In the genomic region with DNA sequence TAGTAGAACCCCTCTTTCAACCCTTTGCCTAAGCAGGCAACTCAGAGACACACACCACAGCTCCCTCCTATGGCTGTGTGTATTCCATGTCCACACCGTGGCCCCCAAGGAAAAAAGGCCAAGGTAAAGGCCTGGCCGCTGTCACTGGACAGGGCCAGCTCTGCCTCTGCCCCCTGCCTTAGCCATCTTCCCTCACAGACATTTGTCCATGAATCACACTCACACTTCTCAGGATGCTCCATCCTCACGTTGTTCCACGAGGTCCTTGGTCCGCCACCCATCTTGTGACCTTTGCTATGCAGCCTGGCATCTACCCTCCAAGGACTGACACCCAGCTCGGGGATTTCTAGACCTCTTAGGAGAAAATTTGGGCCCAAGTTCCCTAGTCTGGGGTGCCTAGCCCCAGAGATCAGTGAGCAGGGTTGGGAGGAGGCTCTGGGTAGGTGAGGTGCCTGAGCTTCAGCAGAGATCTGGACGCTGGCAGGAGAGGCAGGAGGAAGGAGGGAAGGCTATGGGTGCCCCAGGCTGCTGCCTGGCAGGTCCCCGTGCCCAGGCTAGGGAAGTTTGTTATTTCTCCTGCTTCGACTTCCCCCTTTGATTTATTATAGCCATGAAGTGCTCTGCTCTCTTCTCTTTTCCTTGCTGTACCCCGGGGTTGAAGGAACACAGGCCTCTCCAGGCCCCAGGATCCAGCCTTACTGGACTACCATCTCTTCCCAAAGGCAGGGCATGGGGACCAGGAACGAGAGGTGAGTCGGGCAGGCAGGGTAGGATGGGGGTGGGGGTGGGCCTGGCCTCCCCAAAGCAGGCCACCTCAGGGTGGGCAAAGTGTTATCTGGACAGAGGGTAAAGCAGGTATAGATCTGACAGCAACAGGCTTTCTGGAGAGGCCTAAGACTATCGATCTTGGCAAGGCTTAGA, we compare ENCODE assay signal across 11 mouse cellular contexts. TPM values are rescaled to one million over a fixed set of nuclear protein-coding genes. Genes with fewer than 3 reads are reported as not detected.
DNase-seq lines count a peak whose midpoint lies in the region; ATAC-seq and TF ChIP-seq lines count a peak whose summit lies in the region.
"Had no signal": no experiment of that assay in that cellular context is flagged by ENCODE, and none has a peak within 500 bp of the region (broad histone marks: within the 10 kb centered on the region; RNA-seq: fewer than 3 reads in every experiment).

A gene (plus strand): TSS at position 616 of the 921 bp plus-strand sequence.

- no peak for TF ChIP-seq CTCF in lung, adult 2 months (IDR thresholded peaks at IDR 0.05; ENCODE audit: insufficient read depth, low read length)

- no peak for DNase-seq in frontal cortex, adult 2 months (ENCODE audit: extremely low spot score in 1 of 2, low spot score in 1 of 2)
- DNase-seq in lung, adult 2 months = no peak
- no peak for DNase-seq in lung, adult 18-20 months
- no peak for DNase-seq in embryonic facial prominence, embryonic 10.5 days (ENCODE audit: low spot score)
- no peak for DNase-seq in T-cell, adult 2 months (ENCODE audit: low spot score)
- DNase-seq in kidney, postnatal 14 days = no peak
- DNase-seq: right cerebral cortex, postnatal 14 days had no signal

- peak within 1 kb of the TSS; percentile 21 for H3K9ac ChIP-seq in liver, embryonic 15.5 days
- H3K9ac ChIP-seq: hindbrain, embryonic 15.5 days; midbrain, embryonic 12.5 days had no signal

- no peaks in the 10 kb centered on the region for H3K36me3 ChIP-seq in embryonic facial prominence, embryonic 10.5 days (replicated peaks)
- no peaks in the 10 kb centered on the region for H3K36me3 ChIP-seq in liver, embryonic 15.5 days (replicated peaks)
- H3K36me3 ChIP-seq: hindbrain, embryonic 15.5 days; midbrain, embryonic 12.5 days had no signal

- peak within 1 kb of the TSS; percentile 61 for H3K27ac ChIP-seq in embryonic facial prominence, embryonic 10.5 days (replicated peaks)
- peak within 1 kb of the TSS; percentile 67 for H3K27ac ChIP-seq in liver, embryonic 15.5 days (replicated peaks)
- H3K27ac ChIP-seq: hindbrain, embryonic 15.5 days; midbrain, embryonic 12.5 days had no signal

- peak within 1 kb of the TSS; percentile 40 for H3K4me3 ChIP-seq in lung, adult 2 months (replicated peaks; ENCODE audit: extremely low read depth, low read depth, low read length)
- no peak within 1 kb of the TSS for H3K4me3 ChIP-seq in embryonic facial prominence, embryonic 10.5 days
- H3K4me3 ChIP-seq in liver, embryonic 15.5 days (replicated peaks) = peak within 1 kb of the TSS; percentile 14
- H3K4me3 ChIP-seq: hindbrain, embryonic 15.5 days; midbrain, embryonic 12.5 days had no signal

- TF ChIP-seq POLR2A in lung, adult 2 months (IDR thresholded peaks at IDR 0.05; ENCODE audit: borderline replicate concordance, extremely low read depth, low read depth, low read length) = no peak

- ATAC-seq in frontal cortex, adult (ENCODE audit: low TSS enrichment) = no peak
- no peak for ATAC-seq in liver, embryonic 15.5 days (ENCODE audit: insufficient read depth)

- H3K9me3 ChIP-seq in embryonic facial prominence, embryonic 10.5 days = no peaks in the 10 kb centered on the region
- no peaks in the 10 kb centered on the region for H3K9me3 ChIP-seq in liver, embryonic 15.5 days (replicated peaks)
- H3K9me3 ChIP-seq: hindbrain, embryonic 15.5 days; midbrain, embryonic 12.5 days had no signal

- 77% methylated on average over 13 of the region's 13 CpGs for WGBS in lung, adult 2 months
- 85% methylated on average over 13 of the region's 13 CpGs for WGBS in embryonic facial prominence, embryonic 10.5 days
- WGBS in liver, embryonic 15.5 days (ENCODE audit: insufficient replicate concordance) = 48% methylated on average over 13 of the region's 13 CpGs

- H3K27me3 ChIP-seq in embryonic facial prominence, embryonic 10.5 days (replicated peaks; ENCODE audit: low read depth, poor library complexity, severe bottlenecking) = peaks cover 24% of the 10 kb centered on the region
- H3K27me3 ChIP-seq in liver, embryonic 15.5 days = peaks cover 13% of the 10 kb centered on the region; the same call in 1 of the 2 replicates
- H3K27me3 ChIP-seq: hindbrain, embryonic 15.5 days had no signal

- H3K4me1 ChIP-seq in lung, adult 2 months (ENCODE audit: control insufficient read depth, insufficient read depth, low read length) = peaks cover 10% of the 10 kb centered on the region
- H3K4me1 ChIP-seq in embryonic facial prominence, embryonic 10.5 days = peaks cover 39% of the 10 kb centered on the region
- H3K4me1 ChIP-seq in liver, embryonic 15.5 days (replicated peaks) = peaks cover 37% of the 10 kb centered on the region

- H3K4me2 ChIP-seq in liver, embryonic 15.5 days = peak within 1 kb of the TSS; percentile 34
- H3K4me2 ChIP-seq: hindbrain, embryonic 15.5 days; midbrain, embryonic 12.5 days had no signal

RNA-seq across cellular contexts. Expression of the gene that starts here (rescaled TPM):
- polyA plus RNA-seq in frontal cortex, adult 2 months (2012; rRNA removed) = 9.7 and 12.0 TPM in 2 replicates
- 65.7 and 70.7 TPM in 2 replicates for polyA plus RNA-seq in lung, adult 2 months (2012; rRNA removed)
- 2.3 and 2.8 TPM in 2 replicates for polyA plus RNA-seq in embryonic facial prominence, embryonic 10.5 days (2016; fragmentation: Nextera tagmentation; extraction: Ambion mirVana)
- polyA plus RNA-seq in liver, embryonic 15.5 days (2015; fragmentation: Nextera tagmentation; extraction: Ambion mirVana) = 25.9 and 26.9 TPM in 2 replicates
